Mouse (Mus musculus): Measurements from ENCODE around the gene Dnajb1.
"Not testable (repeated sequence)": the region's sequence is repeated elsewhere in the genome, so short reads cannot be mapped to it uniquely, and the experiment has no call there.

Gene Dnajb1

GRCm38 (mm10) chr8:83578131-83579055 lies 29.6 kb upstream of the Dnajb1 start:
- DNase-seq (ENCODE audit: low spot score) = no peak

GRCm38 (mm10) chr8:83579676-83580075 lies 28.3 kb upstream of the Dnajb1 start:
- no peak for DNase-seq (ENCODE audit: low spot score)

DNA sequence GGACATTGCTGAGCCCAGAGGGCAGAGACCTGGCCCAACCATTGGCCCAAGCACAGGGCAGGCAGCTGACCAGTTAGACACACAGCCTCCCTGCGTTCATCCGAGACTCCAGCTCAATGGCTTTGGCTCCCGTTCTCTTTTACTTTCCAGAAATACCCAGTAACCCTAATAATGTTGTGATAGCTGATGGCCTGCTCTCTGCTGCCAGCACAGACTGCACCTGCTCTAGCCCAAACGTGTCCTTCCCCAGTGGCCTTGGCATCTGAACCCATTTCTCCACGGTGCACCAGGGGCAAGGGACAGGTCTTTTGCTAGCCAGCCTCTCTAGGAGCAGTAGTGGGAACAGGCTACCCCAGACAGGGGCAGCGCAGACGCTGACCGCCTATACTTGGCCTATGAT lies 27.2 kb upstream of the Dnajb1 start:
- DNase-seq (ENCODE audit: low spot score) = no peak

- DNase-seq (ENCODE audit: low spot score) = no peak
These were observed 25.8 kb upstream of the Dnajb1 start for GRCm38 (mm10) chr8:83582226-83582625.

DNA sequence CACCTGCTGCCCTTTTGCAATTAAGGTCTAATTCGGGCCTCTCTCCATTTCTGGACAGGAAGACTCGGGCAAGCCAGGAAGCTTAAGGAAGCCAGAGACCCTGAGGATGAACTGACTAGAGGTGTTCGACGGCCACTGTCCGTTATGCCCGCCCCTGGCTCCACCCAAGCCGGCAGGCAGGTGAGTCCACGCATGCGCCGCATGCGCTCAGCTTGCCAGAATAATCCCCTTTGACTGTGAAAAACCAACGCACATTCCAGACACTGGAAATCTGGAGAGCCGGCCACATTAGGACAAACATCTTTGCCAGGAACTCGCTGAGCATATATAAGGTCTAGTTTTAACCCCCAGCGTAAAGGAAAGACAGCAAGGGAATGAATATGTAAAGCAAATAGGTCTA lies 24.8 kb upstream of the Dnajb1 start:
- no peak for DNase-seq (ENCODE audit: low spot score)

DNA sequence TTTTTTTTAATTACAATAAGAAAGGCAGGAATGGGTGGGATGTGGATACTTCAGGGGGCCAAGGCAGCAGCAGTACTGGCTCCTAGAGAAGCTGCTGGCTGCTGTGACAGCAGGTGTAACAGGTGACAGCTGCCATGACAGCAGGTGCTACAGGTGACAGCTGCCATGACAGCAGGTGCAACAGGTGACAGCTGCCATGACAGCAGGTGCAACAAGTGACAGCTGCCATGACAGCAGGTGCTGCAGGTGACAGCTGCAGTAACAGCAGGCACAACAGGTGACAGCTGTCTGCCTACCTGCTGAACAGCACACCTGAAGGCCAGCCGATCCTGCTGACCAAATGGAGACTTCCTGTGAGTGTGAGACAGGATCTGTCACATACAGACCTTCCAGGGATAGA lies 23.2 kb upstream of the Dnajb1 start:
- no peak for DNase-seq (ENCODE audit: low spot score)

- no peak for DNase-seq (ENCODE audit: low spot score)
These were observed 22.7 kb upstream of the Dnajb1 start for GRCm38 (mm10) chr8:83585333-83585732.

DNA sequence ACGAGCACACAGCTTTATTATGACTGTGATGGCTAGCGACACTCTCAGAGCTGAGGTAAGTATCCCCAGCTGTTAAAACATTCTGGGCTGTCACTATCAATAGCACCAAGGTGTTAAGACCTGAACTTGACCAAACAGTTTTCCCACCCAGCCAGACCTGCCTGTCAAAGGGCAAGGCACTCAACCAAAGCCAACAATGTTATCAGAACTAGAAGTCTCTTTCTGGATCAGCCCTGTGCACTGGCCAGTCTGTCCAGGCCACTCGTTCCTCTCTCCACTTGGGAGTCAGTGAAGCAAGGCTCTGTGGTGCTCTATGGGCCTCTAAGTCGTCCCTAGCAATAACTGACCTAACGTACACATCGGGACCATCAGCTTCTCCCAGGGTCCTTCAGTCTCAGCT lies 20.3 kb upstream of the Dnajb1 start:
- DNase-seq (ENCODE audit: low spot score) = no peak

GRCm38 (mm10) chr8:83588886-83589285 lies 19.1 kb upstream of the Dnajb1 start:
- no peak for DNase-seq (ENCODE audit: low spot score)

- DNase-seq (ENCODE audit: low spot score) = no peak
These were observed 17.4 kb upstream of the Dnajb1 start for GRCm38 (mm10) chr8:83590488-83591023.

DNA sequence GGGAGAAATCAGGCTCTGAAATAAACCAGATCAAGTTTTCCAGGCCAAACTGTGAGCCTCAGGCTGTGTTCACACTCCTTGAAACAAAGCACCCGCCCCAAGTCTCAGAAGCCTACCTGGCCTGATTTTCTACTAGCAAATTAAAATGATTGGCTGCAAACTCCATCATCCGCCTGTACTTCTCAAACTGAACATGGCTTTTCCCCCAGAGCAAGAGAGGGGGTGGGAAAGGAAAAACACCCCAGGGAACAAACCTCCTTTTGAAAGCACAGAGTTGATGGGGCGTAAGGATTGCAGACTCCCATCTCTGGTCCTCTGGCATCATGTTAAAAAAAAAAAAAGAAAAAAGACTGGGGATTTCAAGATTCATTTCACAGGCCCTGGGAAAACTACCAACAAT lies 15.3 kb upstream of the Dnajb1 start:
- no peak for DNase-seq (ENCODE audit: low spot score)

GRCm38 (mm10) chr8:83593325-83594166 lies 14.4 kb upstream of the Dnajb1 start:
- DNase-seq (ENCODE audit: low spot score) = no peak

- DNase-seq (ENCODE audit: low spot score) = peak; percentile 92
These were observed 13.6 kb upstream of the Dnajb1 start for GRCm38 (mm10) chr8:83594167-83595049.

DNA sequence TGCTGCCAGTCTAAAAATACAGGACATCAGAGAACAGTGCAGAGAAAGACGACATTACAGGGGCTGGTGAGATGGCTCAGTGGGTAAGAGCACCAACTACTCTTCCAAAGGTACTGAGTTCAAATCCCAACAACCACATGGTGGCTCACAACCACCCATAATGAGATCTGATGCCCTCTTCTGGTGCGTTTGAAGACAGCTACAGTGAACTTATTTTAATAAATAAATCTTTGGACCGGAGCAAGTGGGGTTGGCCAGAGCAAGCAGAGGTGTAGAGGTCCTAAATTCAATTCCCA lies 13.0 kb upstream of the Dnajb1 start:
- not testable (repeated sequence) for DNase-seq (ENCODE audit: low spot score)

GRCm38 (mm10) chr8:83596369-83596768 lies 11.6 kb upstream of the Dnajb1 start:
- DNase-seq (ENCODE audit: low spot score) = no peak

GRCm38 (mm10) chr8:83598146-83598545 lies 9.8 kb upstream of the Dnajb1 start:
- DNase-seq (ENCODE audit: low spot score) = no peak

- DNase-seq (ENCODE audit: low spot score) = no peak
These were observed 8.2 kb upstream of the Dnajb1 start for GRCm38 (mm10) chr8:83599814-83600213.

DNA sequence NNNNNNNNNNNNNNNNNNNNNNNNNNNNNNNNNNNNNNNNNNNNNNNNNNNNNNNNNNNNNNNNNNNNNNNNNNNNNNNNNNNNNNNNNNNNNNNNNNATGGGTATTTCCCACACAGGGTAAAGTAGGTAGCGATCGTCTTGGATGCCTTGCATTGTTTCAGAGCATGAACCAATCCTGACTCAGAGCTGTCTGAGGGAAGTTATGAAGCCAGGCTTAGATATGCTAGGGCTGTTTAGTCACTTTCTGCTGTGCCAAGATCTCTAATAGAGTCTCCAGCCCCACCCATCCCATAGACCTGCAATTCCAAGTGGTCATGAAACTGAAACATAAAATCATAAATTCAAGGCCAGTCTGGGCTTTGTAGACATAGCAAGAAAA lies 5.4 kb upstream of the Dnajb1 start:
- DNase-seq (ENCODE audit: low spot score) = no peak

GRCm38 (mm10) chr8:83608398-83608829 lies 421 bp downstream of the Dnajb1 start:
- peak; percentile 65 for DNase-seq (ENCODE audit: low spot score)

GRCm38 (mm10) chr8:83609086-83609485 lies 1.1 kb downstream of the Dnajb1 start:
- DNase-seq (ENCODE audit: low spot score) = no peak

DNA sequence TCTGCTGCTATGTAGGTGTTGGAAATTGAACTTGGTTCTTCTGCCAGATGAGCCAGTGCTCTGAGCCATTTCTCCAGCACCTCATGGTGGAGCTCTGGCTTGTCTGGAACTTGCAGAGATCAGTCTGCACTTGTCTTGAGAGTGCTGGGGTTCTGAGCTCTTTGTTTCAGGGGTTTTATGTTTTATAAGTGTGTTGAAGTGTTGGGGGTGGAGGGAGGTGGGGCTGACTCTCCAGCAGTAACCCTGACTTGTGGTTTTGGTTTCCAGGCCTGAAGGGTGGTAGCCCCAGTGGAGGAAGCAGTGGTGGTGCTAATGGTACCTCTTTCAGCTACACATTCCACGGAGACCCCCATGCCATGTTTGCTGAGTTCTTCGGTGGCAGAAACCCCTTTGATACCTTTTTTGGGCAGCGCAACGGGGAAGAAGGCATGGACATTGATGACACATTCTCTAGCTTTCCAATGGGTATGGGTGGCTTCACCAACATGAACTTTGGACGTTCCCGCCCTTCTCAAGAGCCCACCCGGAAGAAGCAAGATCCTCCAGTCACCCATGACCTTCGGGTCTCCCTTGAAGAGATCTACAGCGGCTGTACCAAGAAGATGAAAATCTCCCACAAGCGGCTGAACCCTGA lies 1.7 kb downstream of the Dnajb1 start:
- no peak for DNase-seq (ENCODE audit: low spot score)
